Mouse (Mus musculus) ovary, adult 18-20 months (tissue): ENCODE measurements around the gene Deup1.
"Not testable (repeated sequence)": the region's sequence is repeated elsewhere in the genome, so short reads cannot be mapped to it uniquely, and the experiment has no call there.

ENCODE experiments used
- DNase-seq: peaks from one replicate; pipeline ENCODE4 v3.0.0; 2022; ENCODE audit warnings: low spot score, mixed read lengths

Deup1 gene

DNA sequence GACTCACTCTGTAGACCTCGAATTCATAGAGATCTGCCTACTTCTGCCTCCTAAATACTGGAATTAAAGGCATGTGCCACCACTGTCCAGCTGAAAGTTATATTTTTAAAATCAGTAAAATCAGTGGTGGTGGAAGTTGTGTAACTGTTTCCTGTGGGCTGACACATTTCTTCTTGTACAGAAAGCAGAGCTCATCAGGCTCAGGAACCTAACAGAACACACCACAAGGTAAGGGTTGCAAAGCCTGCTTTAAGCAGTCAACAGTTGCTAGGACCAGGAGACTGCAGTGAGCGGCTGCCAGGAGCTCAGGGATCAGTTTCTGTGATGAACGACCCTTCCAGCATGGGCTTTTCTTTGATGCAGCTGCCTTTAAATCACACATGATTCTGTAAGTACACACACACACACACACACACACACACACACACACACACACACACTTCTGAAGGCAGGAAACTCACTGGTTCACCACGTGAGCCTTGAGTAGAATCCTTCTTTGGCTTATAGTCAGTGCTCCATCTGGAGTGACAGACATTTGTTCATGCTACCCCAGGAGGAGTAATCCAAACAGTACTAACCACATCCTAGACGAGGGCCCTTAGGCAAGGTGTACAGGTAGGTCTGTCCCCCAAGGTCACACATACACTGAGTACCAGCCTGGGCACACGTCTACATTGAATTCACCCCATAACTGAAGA lies 40.4 kb downstream of the Deup1 start:
- no peak for DNase-seq

DNA sequence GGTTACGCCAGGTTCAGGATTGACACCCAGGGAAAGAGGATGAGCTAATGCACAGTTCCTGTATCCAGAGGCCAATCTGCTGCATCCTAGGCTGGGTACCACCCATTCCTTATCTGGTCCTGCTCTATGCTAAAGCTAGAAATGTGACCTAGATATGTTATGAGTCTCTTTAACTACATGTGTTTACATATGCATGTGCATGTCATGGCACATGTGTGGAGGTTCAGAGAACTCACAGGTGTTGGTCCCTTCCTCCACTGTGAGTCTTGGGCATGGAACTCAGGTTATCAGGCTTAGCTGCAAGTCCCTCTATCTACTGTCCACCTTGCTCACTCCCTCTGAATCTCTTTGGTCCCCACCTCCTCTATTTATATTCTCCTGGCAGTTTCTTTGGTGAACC lies 41.8 kb downstream of the Deup1 start:
- no peak for DNase-seq

DNA sequence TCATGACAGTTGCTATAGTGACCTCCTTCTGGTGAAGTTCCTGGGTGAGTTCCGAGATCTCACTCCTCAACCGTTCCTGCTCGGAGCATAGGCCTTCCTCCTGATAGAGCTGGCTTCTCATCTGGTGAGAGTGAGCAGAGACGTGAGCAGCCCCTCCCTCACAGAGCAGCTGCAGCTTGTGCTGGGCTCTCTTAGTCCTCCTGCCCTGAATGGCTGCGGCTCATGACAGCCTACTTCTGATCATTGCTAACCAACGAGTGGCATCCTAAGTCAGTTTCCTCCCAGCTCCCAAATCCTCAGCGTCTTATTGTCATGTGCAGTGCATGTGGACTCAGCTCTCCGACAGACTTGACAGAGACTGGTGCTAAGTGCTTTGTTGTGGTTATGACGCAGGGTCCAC lies 43.5 kb downstream of the Deup1 start:
- DNase-seq = no peak

DNA sequence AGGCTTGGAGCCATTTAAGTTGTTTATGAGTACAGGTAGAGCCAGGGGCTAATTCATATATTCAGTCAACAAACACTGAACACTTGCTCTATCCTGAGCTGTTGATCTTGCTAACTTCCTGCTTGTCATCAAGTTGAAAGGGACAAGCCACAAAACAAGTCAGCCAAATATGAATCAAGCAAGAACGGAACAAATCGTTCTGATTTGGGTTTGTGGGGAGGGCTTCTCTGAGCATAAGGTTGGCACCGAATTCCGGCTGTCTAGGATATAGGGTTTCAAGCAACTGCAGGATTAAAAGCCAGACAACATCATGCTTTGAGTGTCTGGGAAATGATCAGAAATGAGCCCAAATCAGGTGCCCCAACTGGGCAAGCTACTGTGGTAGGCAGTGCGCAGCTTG lies 45.7 kb downstream of the Deup1 start:
- DNase-seq = no peak

DNA sequence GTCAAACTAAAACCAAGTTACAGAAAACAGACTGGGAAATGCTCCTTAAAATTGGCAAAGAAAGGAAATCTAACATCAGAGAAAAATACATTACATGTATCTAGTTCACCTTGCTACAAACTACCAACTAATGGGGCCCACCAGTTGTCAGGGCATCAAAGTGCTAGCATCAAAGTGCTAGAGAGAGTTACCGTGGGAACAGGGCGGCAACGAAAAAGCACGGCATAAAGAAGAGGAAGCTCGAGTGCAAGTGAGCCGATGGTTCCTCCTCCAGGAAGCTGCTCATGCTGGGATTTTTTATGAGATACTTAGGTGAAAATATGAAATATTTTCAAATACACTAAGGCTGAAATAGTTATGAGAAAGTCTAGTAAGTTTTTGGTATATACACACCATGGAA lies 47.6 kb downstream of the Deup1 start:
- no peak for DNase-seq

DNA sequence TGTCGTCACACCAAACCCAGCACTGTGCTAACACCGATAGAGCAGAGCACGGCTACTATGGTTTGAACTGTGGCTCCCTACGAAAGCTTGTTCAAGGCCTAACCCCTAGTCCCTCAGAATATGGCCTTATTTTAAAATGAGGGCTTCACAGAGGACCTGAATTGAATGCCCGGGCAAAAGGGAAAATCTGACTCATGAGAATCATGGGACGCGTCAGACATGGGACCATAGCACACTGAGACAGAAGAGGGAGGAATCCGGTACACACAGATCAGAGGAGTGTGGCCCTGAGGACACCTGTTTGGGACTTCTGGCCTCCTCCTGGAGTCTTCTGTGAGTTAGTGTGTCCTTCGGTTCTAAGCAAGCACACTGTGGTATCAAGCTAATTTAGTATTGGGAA lies 48.8 kb downstream of the Deup1 start:
- no peak for DNase-seq

DNA sequence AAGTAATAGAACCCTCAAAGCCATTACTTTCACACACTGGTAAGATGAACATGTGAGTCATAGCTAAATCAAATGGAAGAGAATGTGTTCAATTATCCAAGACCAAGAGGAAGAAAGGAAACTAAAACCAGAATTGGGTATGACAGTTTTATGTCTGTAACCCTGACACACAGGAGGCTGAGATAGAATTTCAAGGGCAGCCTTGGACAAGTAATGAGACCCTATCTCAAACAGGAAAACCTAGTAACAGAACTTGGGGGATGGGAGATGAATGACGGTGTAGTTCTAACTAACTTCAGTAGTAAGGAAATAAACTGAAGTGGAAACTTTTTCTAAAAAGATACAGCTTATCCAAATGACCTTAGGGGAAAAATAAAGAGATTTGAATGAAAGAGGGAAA lies 49.3 kb downstream of the Deup1 start:
- DNase-seq = no peak

DNA sequence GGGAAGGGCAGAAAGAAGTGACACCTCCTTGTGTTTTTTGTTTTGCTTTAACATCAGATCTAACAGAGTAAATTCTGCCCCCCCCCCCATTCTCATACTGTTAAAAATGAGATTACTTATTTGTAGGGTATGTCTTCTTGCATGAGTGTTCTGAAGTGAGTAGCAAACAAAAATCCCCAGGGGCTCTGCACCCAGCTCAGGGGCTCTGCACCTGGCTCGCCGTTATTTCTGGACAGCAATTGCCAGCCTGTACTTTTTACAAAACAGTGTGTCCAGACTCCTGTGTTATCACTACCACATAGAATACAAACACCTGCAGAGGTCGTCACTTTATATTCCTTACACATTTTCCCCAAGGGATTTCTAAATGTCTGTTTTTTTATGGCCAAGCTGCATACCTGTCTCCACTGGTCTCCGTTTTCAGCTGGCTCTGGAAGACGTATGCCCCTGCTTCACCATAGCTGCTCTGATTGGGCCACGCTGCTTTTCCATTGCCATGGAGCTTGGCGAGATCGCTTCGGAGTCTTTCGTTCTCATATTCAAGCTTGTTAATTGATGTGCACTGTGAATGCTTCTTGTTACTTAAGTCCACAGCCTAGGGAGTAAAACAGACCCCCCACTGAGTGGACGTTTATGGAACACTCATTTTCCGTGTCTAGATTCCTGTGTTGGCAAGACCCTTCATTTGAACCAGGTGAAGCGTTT lies 52.8 kb downstream of the Deup1 start:
- no peak for DNase-seq

DNA sequence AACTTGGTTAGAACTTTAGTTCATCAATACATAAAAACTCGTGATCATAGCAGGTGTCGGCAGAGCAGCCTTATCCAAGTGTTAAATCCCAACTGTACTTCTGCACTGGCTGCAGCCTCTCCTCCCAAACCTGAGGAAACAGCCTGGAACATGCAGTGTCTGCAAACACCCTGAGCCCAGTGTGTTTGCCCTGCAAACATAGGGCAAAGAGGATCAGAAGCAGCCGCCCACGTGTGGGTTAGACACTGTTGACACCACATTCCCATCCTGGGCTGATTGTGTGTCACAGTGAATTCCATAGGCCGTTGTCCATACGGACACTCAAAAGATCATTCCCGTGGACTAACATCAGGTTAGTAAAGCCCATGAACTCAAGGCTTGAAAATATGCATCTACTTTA lies 65.4 kb downstream of the Deup1 start:
- no peak for DNase-seq

DNA sequence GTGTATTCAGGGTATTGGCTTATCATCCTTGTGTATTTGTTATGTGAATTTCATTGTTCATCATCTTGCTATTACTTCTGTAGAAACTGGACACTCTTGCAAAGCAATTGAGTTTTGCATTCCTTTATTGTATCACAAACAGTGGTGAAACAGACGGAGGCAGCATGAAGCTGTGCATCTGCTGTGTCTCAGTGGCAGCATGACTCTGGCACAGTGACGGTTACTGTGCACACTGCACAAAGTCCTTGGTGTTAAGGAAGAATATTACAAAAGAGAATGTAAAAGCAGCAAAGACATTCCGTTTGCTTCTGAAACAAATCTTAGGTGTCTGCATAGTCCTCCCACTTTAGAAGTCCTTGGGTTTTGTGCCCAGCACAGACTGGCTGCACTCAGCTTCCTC lies 67.3 kb downstream of the Deup1 start:
- DNase-seq = no peak

DNA sequence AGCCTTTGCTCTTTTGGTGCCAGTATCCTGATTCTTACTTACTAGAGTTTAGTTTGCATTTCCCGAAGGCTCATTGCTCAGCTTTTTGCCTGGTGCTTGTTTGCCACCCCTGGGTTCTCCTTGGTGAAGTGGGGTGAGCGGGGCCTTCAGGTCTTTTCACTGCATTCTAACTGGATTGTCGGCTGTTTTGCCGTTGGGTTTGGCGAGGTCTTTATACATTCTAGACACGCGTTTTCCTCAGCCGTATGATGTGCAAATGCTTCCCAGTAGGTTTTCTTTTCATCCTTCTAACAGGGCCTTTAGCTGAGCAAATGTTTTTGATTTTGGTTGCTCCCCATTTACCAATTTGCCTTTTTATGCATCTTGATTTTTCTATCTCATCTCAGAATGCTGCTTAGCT lies 74.4 kb downstream of the Deup1 start:
- no peak for DNase-seq

DNA sequence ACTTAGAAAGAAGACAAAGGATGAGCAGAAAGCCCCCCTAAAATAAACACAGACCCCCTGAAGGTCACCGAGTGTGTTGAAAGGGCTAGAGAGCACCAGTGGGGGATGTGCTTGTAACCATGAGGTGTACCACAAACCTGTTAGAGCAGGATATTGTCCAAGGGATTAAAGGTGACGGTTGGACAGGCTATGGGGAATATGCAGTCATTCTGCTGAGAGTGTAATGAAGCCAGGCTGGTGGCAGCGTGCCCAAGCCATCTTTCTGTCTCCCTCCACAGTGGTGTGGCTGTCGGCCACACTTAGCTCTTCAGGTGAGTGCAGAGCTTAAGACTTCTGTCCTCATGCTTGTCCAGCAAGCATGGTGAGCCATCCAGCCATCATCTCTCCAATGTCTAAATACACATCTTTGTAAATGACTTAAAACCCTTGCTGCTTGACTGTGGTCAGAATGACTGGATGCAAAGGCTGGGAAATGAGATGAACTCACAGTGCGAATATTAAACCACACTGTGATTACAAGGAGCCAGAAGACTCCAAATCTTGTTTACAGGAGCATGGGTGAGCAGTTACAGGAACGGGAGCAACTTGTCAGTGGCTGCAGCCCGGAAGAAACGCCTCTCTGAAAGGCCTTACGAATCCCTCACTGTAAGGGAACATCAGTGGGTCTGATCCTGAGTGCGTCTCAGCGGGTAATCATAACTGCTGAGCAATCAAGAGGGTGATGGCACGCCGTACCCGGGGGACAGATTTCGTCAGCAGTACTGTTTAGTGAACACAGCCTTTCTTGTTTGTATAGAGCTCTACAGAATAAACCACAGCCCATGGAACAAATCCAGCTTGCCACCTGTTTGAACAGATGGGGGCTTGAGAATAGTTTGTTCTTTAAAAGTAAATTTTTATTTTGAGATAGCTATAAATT lies 75.5 kb downstream of the Deup1 start:
- no peak for DNase-seq

DNA sequence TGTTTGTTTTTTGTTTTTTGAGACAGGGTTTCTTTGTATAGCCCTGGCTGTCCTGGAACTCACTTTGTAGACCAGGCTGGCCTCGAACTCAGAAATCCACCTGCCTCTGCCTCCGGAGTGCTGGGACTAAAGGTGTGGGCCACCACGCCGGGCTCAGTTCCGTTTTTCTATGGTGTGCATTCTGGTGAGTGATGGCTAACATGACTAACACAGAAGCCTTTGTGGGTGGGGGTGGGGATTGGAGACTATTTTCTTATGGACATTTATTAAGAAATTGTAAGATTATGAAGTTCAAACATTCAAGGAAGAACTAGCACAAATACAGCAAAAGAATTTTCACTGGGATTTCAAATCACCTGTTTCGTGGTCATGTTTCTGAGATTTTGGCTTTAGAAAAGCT lies 76.7 kb downstream of the Deup1 start:
- not testable (repeated sequence) for DNase-seq

DNA sequence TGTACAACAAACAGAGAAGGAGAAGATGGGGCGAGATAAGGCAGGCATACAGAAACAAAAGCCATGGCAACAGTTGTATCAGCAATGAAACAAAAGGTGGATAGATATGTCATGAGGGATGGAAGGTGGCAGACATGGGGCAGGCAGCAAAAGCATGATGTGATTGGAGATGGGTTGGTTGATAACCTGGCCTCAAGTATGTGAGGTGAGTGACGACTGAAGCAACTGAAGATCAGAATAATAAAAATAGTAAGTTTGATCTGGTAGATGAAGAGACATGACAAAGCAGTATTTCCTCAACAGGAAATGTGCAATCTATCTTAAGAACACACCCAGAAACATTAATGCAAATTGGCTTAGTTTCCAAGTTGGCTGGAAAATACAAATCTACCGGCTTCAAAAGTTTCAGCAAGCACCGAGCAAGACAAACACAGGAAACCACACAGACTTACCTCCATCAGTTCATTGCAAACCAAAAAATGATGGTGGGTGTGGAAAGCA lies 77.2 kb downstream of the Deup1 start:
- no peak for DNase-seq

DNA sequence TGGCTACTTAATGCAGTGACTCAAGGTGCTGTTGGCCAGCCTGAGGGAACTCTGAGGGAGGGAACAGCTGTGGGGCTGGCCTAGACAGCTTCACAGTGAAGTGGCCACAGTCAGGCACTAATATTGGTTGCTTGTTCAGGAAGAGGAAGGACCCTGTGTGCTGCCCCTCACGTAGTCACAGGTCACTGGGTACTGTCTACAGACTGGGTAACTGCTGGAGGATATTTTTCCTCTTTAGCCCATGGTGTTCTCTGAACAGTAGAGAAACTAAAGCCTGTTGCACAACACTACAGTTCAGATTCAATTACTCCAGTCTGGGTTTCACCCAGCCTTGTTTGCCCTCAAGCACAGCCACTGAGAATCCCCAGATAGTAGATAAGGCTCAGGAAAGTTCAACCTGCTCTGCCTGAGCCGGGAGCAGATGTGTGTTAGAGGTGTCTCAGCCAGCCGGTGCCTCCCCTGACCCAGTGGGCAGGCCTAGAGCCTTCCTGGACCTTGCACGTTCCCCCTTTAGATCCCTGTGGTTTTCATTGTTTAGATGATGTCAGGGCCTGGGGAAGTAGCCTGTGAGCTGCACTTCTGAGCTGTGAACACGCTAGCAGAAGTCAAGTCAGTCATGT lies 85.9 kb downstream of the Deup1 start:
- no peak for DNase-seq

DNA sequence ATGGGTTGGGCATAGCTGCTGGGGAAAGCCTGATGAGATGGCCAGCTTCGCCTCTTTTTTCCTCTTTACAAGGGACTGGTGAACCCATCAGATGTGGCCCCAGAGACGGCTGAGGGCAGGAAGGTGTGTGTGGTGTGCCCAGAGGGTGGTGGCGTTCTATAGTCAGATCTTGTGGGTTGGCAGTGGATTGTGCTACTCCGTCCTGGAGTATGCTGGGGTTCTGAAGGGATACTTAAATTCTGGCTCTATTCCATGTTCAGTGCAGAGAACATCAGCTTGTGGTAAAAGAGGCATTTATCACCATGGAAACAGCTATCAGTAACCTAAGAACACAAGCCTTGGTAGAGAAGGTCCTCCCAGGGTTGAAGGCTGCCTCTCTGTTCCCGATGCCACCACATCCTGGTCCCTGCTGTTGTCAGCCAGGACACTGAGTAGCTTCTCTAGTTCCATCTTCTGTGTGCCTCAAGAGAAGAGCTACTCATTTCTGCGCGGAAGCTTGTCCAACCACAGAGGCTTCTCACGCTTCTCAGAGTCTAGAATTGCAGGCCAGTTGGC lies 88.7 kb downstream of the Deup1 start:
- DNase-seq = no peak

DNA sequence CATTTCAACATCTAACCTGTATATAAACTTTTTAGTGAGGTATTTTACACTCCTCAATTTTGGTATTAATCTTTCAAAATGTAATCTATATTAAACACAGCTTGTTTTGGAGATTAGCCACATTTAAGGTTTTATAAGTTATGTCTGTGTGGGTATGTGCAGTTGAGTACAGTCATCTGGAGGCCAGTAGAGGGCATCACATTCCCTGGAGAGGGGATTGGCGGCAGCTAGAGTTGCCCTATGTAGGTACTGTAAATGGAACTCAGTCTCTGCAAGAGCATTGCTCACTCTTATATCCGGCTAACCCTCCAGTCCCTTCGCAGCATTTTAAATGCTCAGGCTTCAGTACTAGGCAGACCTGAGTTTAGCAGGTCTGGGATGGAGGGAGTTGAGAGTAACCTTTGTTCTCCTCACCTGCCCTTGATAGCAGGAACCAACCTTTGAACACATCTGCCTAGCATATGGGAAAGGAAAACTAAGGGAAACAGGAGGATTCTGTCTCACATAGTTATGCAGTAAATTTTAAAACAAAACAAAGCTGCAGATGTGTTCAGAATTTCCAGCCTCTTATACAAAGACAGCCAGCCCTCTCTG lies 90.2 kb downstream of the Deup1 start:
- no peak for DNase-seq

DNA sequence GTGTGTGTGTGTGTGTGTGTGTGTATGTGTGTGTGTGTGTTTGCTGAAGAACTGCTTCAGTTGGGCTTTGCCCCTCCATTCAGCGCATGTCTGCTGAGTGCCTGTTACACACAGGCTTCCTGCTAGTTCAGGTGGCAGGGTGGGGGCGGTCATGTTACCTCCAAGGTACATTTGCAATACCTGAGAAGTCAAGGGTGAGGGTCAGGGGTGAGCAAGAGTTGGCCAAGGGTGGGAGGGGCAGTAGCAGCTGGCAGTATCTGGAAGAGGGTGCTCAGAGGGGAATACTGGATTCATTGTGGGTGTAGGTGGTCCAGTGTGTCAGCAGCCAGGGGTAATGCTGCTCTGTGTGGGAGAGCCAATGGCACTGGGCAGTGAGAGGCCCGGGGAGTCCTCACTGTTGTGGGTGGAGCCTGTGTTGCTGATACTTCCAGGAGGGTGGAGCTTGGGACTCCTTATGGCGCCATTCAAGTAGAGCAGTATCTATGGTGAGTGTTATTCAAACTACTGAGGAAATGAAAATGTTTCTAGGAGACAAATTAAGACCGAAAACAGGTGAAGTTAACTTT lies 90.8 kb downstream of the Deup1 start:
- no peak for DNase-seq

DNA sequence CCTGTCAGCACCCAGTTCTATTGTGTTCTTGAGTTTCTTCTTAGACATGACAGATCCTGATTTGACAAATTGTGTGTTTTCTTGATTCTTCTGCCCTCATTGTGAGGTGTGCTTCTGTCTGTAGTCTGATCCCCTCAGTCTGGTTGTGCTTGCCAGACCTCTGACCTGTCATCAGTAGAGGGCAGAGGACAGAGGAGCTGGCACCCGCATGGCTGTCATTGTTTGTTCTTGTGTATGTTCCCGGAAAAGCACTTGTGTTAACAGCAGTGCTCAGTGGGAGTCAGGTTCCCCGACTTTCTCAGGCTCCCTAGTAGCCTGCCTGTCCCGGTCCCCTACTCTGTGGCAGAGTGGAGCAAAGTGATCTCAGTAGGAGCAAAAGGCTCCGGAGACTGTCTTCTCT lies 92.3 kb downstream of the Deup1 start:
- DNase-seq = no peak

DNA sequence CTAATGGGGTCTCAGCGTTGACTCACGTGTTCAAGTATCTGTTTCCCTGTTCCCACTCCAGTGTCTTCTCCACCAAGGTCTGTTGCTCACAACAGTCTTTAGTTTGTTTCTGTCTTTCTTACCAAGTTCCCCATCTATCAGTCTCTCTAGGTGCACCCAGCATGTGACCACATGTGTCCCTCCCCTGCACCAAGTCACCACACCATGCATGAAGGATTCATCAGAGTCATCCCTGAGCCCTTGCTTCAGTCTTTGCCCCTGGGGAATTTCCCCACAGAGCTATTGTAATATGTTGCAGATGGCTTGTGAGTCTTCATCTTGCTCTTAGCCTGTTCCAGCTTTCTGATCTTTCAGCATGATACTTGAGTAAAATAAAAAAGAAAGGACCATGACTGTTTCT lies 93.6 kb downstream of the Deup1 start:
- DNase-seq = no peak
